Mouse (Mus musculus) B cell, adult 2 months (primary cell): ENCODE measurements around the gene Lama4.
A peak's percentile ranks its signal among the peaks of the same experiment; 100 is the strongest.

Source experiments
- DNase-seq, 2 experiments: peaks; one replicate each; pipeline ENCODE4 v3.0.0; 2022

Gene Lama4

DNA sequence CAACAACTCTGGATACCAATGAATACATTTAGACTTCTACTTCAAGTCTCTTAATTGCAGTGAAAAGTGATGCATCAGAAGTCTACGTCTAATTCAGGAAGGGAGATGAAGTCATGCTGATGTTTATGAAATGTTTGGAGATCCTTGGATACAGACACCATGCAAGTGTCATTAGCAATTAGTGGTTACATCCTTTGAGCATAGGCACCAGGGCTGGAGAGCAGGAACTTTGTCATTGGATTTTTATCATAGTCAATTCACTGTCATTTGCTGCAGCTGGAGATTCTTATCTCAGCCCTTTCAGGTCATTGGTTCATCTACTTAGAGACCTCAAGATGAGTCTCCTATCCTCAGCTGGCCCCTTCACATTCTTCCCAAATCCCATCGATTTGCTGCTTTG is 30.6 kb downstream of the Lama4 start:
- DNase-seq, result no peak

DNA sequence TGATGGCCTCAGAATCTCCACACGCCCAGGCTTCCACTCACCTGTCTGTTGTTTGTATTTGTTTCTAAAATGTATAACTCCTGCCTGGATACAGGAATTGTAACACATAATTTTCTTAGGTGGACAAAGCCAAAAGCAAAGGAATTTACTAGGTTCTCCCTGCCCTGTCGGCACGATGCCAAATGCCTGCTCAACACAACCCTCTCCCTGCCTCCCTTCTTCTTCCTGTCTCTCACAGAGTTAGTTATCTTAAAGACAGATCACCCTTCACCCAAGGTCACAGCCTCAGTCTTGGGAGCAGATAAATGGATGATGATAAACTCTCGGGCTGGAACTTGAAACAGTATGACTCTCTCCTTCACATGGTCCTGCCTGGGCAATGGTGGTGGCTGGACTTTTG is 35.6 kb downstream of the Lama4 start:
- no peak for DNase-seq

- DNase-seq, result no peak
Observed at GRCm38 (mm10) chr10:39002521-39002920, 37.2 kb downstream of the Lama4 start.

DNA sequence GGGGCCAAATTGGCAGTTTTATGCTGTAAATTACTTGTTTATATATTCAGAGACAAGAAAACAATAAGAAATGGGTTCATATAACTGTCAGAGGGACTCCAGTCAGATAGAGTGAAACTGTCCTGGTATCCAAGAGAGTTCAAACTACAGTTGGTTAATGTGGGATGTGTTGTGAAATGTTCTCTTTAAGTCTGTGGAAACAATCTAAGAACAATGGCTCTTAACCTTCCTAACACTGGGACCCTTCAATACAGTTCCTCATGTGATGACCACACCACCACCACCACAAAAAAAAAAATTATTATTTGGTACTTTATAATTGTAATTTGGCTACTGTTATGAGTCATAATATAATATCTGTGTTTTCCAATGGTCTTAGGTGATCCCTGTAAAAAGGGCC is 38.2 kb downstream of the Lama4 start:
- no peak for DNase-seq

- no peak for DNase-seq
Observed at GRCm38 (mm10) chr10:39005494-39005893, 40.2 kb downstream of the Lama4 start.

DNA sequence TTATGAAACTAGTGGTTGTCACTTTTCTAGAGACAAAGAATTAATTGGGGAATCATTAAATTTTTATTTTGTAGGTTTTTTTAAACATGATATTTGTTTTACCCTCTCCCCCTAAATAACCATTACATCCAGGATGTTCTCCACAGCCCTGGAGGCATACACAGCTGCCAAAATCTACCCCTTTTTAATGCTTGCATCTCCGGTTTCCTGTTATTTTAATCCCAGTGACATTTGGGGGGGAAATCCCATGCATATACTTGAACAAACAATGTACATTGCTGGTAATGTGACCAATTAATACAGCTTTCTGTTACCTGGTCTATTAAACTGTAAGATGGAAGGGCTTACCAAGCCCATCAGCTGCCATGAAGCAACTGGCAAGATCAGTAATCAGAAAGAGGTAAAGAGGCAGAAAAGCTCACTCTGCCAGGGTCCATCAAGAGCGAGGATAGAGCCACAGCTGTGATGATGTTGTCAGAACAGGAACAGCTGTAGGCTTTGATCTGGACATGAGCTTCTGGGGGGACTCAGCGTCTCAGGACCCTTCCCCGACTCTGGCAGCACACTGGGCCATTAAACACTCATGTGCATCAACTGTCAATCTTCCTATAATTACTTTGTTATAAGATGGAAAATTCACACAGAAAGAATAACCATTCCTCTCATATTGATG is 41.3 kb downstream of the Lama4 start:
- DNase-seq, result no peak

GRCm38 (mm10) chr10:39014836-39015235 is 49.5 kb downstream of the Lama4 start:
- no peak for DNase-seq

- DNase-seq, result no peak
Observed at GRCm38 (mm10) chr10:39017986-39018385, 52.7 kb downstream of the Lama4 start.

DNA sequence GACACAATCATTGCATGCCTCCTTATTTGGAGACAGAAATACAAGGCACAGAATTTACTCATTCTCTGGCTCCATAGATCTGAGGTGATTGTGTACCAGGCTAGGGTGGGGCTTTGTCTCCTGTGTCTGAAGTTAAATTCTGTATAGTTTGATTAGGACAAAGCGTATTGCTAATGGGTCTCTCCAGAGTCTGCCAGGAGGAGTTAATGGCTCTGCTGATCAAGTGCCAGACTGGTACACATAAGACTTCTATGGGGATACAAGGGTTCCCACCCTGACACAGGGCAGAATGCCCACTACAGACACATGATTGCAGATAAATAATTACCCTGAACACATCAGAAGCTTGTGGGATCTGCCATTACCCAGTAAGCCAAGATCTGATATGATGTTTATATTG is 53.3 kb downstream of the Lama4 start:
- DNase-seq, result no peak

DNA sequence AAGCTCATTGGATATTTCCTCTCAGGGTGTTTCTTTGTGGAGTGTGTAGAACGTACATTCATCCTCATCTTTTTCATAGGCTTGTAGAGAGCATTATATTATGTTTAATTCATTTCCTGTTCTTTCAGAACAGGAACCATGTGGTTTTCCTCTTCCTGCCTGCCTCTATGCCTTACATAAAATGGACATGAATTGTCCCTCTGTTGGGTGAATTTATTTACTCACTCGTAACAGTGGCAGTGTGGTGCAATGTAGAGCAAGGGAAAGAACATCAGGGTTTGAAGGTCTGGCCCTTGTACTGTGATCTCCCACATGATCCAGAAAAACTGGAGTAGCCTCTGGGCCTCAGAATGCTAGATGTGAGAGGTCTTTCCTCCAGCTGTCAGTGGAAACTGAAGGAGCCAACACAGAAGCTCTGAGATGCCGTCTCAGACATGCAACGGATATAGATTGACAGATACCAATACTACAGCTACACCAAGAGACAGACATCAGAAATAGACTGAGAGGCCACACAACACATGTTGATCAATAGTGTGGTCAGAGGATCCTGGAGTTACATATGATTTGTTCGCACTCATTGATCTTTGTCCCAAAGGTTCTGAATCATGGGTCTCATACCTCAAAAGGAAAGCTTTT is 58.4 kb downstream of the Lama4 start:
- no peak for DNase-seq

DNA sequence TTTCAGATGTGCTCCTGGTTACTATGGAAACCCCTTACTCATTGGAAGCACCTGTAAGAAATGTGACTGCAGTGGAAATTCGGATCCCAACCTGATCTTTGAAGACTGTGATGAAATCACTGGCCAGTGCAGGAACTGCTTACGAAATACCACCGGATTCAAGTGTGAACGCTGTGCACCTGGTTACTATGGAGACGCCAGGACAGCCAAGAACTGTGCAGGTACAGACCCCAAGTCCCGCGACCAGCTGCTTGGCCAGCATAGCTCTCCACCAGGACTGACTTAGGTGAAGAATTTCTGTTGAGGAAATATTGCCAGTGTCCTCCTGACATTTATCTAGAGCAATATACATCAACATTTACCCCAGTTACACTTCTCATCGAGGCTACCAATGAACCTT is 61.2 kb downstream of the Lama4 start:
- DNase-seq, result no peak

- no peak for DNase-seq
Observed at GRCm38 (mm10) chr10:39027058-39027457, 61.7 kb downstream of the Lama4 start.

DNA sequence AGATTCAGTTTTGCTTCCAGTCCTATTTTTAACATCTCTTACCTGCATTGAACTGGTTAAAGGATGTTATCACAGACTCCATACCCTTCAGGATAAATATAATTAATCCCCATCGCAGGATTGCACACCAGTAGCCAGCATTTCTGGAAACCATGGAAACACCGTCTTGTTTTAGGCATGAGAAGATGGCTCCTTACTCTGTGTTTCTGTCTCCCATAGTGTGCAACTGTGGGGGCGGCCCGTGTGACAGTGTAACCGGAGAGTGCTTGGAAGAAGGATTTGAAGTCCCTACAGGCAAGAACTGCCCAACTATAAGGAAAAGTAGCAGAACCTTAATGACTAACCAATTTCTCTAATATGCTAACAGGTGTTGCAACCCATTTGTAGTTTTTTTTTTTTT is 63.1 kb downstream of the Lama4 start:
- no peak for DNase-seq

- no peak for DNase-seq
Observed at GRCm38 (mm10) chr10:39029297-39030147, 64.2 kb downstream of the Lama4 start.

GRCm38 (mm10) chr10:39030148-39030685 is 64.9 kb downstream of the Lama4 start:
- DNase-seq, result no peak

DNA sequence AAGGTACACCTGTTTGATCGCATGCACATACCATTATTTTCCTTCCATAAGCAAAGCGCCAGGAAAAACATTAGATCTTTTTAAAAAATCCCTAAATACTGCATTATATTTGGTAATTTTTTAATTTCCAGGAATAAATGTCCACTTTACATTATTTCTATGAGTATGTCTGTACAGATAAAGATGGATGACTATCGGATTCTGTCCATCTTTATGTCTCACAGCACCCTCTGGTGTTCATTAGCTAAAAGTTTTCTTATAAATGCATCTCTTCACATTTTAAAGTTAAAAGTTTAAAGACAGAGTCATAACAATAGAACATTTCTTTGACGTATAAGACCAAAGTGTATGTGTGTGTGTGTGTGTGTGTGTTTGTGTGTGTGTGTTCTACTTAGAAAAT is 74.2 kb downstream of the Lama4 start:
- DNase-seq, result no peak

DNA sequence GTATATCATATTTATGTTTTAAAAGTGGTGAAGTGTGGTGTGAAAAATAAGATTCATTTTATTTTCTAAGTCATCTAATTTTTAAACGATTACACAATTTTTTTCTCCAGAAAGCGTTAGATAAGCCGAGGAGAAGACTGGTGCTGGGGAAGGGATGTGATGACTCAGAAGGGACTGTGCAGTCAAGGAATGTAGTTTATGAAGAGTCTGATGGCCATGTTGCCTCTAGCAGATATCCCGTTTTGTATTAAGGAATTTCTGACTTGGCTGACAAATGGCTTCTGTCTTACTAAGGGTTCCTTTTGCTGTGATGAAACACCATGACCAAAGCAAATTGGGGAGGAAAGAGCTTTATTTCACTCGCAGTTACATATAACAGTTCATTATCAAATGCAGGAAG is 74.7 kb downstream of the Lama4 start:
- no peak for DNase-seq

DNA sequence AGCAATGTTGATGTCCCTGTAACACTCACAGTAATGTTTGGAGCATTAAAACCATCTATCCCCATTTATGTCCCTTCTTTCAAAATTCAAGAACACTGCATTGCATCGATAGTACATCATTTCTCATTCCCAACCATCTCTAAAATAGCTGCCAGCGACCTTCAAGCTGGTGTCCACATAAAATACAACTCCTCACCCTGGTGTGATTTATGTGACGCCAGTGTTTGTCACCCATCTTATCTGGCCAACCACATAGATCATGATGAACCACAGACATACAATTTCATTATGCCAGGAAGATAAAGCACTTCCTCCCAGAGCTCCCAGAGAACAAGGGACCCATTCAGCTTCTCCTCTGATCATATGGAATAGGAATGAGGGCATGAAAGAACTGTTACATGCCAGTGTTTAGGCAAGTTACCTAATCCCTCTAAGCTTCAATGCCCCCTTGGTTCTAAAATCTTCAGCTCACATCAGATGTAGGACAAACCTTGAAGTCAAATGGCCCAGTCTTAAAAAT is 79.2 kb downstream of the Lama4 start:
- no peak for DNase-seq

- no peak for DNase-seq
Observed at GRCm38 (mm10) chr10:39045111-39045510, 79.8 kb downstream of the Lama4 start.

DNA sequence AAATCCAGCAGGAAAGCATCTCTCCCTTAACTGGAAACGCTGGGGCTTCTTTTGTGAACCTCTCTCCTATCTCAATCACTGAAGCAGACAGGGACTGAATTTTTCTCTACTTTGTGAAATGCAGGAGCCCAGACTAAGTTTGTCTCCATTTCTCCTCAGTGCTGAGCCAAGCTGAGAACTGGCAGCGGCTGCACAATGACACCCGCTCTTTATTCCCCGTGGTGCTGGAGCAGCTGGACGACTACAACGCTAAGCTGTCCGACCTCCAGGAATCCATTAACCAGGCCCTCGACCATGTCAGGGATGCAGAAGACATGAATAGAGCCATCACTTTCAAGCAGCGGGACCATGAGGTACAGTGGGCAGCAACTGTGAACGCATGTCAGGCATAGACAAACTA is 82.5 kb downstream of the Lama4 start:
- DNase-seq, result no peak

- no peak for DNase-seq
Observed at GRCm38 (mm10) chr10:39049581-39050294, 84.4 kb downstream of the Lama4 start.

GRCm38 (mm10) chr10:39056050-39056449 is 90.7 kb downstream of the Lama4 start:
- DNase-seq, result no peak

DNA sequence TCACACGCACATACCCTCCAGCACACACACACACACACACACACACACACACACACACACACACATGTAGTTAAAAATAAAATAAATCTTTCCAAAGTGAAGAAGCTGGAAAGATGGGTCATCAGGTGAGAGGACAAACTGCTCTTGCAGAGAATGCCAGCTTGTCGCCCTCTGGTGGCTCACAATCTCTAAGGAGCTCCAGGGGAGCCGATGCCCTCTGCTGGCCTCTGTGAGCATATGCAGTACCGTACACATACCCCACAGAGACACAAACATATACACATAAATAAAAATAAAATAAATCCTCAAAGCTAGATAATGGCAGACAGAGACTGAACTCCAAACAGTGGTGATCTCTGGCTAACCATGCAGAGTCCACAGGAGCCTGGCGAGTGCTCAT is 99.4 kb downstream of the Lama4 start:
- peak; percentile 42 to 51 for DNase-seq
